Mouse (Mus musculus) megakaryocyte-erythroid progenitor cell, adult 5-6 weeks (primary cell): Measurements from ENCODE around the gene Fli1. TPM values are rescaled to one million over a fixed set of nuclear protein-coding genes. Genes with fewer than 3 reads are reported as not detected.
A peak's percentile ranks its signal among the peaks of the same experiment; 100 is the strongest.

Experiments used
- ATAC-seq: replicated peaks from 2 replicates; pipeline ENCODE4 v1.8.0; 2016; ENCODE audit warnings: mild to moderate bottlenecking, inconsistent platforms; ENCODE audit not compliant: severe bottlenecking, poor library complexity, low FRiP score, low TSS enrichment
- total RNA-seq, 2 experiments: library from RNA; stranded (forward) in 1 of 2; stranded (reverse) in 1 of 2; fragments of 200-1000, 215-1000 nt in 1 of 2; fragments of >200 nt in 1 of 2; fragmentation: Nextera tagmentation in 1 of 2; gene quantifications; 2 replicates each; pipeline ENCODE4 v1.2.3; 2014 to 2017

Fli1 gene
- total RNA-seq, 2 experiments from 2014 or later = 8.9 to 17.7 TPM

DNA sequence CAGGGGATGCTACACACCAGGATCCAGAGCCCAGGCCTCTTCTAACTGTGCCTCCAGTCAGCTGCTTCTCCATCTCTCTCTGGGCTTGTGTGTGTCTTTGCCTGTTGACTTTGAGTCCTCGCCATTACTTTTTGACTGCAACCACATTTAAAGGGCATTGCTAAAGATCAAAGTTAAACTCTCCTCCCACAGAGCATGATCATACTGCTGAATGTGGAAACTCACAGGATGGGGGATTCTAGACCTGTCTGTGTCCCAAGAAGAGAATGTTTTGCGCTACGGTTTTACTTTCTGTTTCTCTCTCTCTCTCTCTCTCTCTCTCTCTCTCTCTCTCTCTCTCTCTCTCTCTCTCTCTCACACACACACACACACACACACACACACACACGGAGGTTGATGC, 55.3 kb downstream of the Fli1 start:
- no peak for ATAC-seq

DNA sequence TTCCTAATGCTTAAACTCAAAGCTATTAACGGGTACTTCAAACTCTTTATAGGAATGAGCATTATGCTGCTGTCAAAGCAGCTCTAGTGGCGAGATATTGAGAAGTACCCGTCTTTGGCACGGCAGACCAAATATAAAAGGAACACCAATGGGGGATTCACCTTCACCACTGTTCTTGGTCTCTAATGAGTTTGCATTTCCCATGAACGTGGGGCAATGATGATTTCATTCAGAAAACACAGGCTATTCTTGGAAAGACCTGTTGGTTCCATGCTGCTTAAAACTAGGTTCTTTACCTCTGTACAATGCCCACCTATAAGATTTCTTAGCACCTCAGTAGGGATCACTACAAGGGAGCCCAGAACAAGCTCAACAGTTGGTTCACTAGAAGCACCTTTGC, 62.2 kb downstream of the Fli1 start:
- ATAC-seq = no peak

DNA sequence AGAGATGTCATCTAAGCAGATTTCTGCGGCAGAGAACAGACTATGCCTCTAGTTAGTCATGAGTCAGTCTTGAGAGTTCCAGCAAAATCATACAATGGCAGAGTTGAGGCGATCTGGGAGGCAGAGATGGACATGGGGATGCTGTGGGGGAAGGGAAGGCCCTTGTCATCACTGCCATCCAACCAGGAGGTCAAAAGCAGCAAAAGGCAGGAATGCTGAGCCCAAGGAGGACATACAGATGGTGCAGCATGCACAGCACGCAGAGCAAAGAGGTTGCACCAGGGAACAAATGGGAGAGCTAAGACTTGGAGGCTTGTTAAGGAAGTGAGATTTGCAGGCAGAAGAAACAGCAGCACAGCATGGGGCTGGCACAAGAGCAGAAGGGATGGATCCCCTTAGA, 63.9 kb downstream of the Fli1 start:
- ATAC-seq = no peak

DNA sequence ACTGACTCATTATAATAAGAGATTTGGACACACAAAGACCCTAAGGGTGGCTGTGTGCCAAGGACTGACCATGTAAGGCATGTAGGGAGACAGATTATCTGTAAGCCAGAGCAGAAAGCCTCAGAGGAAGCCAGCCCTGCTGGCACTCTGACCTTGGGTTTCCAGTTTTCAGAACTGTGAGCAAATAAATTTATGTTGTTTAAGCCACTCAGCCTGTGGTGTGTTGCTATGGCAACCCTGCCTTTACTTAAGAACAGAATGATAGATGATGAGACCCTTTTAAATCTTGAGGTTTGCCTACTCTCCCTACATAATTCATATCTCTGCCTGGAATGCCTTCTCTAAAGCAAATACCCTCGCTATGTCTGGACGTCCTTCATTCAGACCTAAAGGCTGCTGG, 64.6 kb downstream of the Fli1 start:
- no peak for ATAC-seq

DNA sequence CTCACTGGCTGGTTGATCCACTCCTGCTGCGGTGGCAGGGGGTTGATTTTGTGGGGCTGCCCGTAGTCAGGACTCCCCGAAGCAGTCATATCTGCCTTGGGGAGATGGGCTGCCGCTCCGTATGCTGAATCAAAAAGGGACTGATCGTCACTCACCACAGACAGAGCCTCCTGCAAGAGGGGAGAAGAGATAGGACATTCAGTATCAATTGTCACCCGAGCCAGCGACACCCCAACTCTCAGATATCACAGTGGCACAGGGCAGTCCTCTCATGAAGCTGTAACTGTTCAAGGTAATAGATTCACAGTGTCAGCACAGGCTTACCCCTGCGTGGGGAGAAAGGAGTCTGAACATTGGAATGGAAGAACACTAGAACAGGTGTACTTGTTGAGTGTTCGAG, 66.1 kb downstream of the Fli1 start:
- ATAC-seq = peak; percentile 95

DNA sequence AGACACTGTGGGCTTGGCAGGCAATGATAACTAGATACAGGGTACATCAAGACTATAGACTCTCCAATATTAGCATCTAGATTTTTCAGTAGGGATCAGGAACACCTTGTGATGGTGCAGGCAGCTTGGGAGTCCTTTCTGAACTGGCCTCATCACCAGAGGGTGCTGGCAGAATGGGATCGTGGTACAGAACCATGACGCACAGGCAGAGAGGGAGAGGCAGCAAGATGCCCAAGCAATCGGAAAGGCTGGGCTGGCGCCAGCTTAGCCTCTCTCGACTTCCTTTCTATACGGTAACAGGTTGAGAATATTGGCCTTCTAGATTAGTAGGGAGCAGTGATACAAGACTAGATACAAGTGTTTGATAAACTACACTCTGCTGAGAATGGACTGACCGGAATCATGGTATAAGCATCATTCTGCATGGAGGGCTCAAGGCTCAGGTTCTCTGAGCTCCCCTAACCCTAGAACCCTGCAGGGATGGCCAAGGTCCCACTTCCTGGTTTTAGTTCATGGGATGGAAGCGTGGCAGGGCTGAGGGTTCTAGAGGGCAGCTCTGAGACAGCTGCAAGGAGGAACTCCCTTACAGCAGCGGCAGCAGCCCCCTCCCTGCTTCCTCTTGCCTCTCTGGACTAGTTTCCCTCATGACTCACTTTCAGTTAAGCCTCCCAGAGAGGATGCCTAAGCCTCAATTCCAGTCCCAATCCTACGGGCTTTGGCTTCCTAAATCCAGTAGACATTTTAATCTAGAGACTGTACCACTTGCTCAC, 67.9 kb downstream of the Fli1 start:
- no peak for ATAC-seq

DNA sequence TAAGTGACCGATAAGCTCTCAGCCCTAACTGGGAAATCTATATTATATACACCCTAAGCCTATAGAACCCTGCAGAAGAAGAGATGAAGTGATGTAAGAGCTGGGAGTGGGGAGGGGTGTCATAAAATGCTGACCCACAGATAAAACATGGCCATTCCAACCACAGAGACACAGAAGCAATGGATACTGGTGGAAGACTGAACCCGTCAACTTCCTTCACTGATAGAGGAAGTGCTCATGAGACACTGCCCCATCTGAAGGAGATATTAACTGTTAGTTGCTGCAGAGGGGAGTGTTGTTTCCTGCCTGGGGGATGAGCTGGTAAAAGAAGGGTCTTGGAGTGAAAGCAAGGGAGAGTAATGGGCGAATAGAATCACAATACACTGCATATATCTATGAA, 70.3 kb downstream of the Fli1 start:
- ATAC-seq = no peak

DNA sequence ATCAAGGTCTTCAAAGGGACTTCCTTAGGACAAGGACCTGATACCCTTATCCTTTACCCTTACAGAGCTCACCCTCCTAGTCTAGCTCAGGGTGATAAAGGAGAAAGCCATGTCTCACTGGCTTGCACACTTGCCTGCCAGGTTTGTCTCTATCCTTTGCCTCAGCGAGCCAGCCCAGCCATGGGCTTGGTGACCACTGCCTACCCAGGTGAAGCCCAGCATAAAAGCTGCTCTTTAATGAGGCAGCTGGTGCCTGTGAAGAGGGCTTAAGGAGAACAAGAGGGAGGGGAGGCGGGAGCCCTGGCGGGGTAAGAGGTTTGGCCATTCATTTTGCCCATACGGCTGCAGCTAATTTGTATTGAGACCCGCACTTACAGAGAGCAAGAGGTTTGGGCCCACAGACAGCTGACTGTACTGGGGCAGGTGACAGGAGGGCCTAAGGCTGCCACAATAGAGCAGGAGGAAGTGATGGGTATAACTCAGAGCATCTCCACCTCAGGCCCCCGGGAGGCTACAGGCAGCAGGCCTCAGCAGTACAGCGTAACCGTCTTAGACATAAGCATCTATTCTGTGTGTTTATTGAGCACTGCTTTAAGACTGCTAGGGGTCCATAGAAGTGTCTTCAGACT, 73.4 kb downstream of the Fli1 start:
- no peak for ATAC-seq

DNA sequence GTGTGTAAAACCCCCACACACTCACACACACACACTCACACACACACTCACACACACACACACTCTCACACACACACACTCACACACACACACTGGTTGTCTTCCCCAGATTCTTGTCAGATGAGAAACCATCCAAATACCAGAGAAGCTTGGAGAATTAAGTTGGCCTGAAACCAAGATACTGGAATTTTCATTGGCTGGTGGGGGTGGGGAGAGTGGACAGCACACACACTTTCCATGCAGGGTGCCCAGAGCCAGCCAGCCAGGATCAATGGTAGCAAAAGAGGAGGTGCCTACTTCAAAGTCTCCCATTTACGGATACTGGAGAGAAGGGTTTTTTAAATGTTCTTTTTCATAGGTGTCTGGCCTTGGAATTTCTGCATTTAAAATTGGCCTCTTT, 74.3 kb downstream of the Fli1 start:
- ATAC-seq = no peak

DNA sequence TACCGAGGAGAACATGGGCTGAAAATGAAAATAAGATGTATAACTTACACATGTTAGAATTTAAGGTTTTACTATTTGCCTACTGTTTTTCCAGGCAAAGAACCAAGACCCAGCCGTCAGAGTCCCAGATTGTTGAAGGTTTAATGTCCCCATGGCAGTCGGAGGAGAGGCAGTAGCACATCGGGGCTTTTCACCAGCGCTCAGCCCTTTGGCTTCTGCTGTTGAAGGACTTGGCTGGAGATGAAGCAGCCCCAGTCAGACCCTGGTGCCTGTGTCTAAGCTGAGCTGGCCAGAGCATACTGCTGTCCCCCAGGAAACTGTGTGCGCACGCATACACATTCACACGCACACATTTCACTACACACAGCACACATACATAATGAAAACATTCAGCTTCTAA, 75.2 kb downstream of the Fli1 start:
- ATAC-seq = no peak

DNA sequence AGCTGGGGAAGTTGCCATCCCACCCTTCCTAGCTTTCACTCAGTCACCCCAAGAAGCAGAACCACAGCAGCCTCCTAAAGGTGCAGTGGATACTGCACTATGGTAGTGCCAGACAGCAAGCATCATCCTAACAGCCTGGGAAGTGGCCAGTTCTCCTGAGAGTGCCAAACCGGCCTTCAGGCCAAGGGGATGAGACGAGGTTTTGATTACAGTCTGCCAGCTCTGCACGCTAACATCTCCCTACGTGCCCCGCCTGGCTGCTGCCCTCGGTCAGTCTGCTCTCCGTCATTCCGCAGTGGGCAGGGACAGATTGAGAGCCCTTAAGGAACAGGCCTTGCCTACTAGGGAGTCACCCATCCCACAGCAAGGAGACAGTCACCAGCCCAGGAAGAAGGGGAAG, 75.8 kb downstream of the Fli1 start:
- no peak for ATAC-seq

DNA sequence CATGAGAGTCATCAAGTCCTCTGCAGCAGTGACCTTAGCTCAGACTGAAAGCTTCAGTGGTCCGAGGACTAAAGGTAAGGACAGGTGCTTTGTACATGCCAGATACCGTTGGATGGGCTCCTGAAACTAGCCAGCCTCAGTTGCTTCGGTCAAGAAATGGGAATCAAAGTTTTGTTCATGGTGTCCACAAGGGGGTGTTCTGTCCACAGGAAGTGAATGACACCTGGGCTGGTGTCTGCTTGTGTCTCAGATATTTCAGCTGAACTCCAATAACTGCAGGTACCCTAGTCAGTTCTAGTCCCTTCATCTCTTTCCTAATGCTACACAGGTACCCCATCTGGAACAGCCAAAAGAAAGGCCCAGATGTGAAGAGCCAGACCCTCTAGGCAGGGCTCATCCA, 86.0 kb downstream of the Fli1 start:
- no peak for ATAC-seq

DNA sequence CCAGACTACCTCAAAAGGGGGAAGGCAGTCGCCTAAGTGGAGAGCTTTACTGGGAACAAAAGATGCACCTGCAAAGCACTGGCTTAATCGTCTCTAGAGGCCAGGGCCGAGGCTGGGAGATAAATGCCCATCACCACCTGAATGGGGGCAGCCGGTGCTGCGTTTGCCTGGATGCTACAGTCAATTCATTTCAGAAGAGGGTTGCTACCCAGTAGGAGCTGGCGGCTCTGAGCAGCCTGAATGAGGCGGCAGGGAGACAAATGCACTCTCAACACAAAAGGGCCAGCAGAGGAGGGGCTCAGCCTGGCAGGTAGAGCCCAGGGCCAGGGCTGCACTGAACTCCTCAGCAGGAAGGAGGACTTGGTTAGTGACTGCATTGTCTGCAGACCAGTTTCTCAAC, 92.5 kb downstream of the Fli1 start:
- no peak for ATAC-seq

DNA sequence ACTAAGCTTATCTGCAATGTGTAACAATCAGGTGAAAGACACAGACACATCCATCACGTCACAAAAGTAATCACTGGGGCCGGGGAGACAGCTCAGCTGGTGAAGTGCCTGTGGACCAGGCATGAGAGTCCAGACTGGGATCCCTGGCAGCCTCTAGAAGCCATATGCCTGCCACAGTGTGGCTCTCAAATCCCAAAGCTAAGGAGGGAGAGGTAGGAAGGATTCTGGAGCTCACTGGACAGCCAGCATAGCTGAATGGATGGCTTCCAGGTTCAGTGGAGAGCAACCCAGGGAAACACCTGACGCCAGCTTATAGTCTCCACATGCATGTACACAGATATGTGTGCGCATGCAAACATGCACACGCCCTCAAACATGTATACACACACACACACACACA, 93.9 kb downstream of the Fli1 start:
- no peak for ATAC-seq

DNA sequence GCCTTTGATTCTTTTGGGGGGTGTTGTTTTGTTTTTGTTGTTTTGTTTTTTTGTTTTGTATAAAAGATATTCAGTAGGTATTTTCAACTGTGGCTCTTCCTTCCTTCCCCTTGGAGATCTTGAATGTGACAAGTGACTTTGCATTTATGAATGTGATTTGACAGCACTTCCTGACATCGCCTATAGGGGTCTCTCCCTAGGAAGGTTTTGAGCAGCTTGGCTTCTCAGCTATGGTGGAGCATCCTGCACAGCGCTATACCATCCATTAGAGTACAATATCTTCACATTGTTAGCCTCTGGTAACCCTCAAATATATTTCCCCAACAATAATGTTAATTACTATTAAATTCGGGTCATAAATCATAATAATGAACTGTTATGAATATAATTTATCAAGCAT, 96.9 kb downstream of the Fli1 start:
- peak; percentile 84 for ATAC-seq

DNA sequence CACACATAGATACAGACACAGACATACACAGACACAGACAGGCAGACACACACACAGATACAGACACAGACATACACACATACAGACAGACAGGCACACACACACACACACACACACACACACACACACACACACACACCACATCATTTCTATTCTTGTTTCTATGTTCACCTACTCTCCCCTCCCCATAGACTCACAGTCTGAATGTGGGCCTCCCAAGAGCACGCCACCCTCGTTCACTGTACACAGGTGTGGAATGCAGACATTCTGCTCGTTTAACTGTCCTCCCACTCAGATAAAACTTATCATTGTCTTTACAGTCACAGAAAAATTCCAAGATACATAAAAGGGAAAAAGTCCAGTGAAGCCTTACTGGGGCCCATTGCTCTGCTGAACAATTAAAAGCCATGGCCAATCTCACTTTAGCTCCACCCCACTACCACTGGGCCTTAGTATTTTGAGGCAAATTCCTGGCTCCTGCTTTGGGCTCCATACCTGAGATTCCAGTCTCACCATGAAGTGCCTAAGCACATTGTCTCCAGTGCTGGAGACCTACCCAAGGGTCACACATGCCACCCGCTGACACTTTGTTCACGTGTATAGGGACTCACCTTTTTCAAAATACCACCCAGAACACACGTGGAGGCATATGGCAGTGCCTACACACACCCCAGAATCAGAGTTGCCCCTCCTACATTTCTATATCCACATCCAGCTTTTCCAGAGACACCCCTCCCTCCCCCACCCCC, 98.0 kb downstream of the Fli1 start:
- ATAC-seq = no peak

DNA sequence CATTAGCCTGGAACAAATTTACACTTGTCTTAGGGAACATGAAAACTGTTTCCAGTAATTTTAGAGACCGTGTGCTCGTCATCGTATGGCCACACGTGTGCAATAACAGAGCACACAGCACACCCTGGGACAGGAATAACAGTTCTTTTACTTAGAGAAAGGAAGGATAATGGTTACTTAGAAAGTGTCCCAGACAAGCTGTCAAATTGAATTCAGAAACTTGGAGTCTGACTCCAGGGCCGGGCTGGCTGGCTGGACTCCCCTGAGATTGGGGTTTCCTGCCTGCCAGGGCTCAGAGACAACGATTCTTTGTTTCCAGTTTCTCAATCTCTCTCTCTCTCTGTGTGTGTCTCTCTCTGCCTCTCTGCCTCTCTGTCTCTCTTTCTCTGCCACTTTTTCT, 98.8 kb downstream of the Fli1 start:
- no peak for ATAC-seq

DNA sequence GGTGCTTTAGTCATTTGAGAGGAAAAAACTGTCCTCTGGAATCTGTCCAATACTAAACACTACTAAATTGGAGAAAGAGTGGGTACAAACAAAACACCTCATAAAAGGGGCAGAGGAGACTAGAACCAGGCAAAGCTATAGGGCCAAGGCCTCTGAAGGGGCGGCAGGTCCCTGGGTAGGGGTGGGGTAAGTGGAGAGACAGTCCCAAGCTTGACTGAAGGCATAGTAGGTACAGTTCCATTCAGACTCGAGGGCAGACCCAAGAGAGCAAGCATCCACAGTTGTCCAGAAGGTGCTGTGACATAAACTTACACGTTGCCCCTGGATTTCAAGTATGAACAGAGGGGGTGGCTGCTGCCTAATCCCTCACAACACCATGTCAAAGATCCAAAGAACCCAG, 99.5 kb downstream of the Fli1 start:
- no peak for ATAC-seq

DNA sequence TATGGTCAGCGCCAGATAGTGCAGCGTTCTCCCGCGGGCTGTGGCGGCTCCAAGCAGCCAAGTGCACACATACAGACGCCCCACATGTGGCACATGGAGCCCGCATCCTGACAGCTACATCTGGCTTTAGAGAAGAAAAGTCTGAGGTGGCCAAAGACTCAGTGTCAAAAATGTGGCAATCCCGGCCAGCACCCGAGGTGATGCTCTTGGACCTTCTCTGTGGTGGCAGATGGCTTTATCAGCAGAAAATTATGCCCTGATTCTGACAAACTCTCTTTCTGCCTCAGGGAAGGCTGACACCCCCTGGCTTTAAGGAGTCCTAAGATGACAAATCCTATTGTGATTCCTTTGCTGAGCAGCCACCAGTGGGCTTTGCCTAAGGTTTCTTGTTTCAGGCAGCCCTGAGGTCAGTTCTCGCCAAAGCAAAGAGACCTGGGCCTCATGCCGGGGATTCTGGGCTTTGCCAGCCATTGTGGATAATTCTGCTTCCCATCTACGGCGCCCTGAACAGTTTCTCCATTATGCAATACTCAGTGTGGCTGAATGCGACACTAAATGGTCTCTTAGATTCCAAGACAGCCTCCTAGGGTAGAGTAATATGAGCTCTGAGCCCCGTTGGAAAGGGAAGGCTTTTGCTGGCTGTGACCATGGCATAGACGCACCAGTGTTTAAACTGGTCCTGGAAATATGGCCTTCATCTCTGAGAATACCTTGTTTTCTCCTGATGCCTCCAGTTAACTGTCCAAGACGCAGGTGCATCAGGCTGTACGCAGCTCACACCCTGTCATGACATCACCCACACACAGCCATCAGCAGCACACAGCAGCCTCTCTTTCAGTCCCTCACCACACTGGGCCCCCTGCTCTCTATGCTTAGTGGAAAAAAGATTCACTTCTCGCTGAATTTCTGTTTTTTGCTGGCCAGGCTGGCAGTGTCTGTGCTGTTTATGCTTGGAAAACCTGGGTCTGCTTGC, 108.1 kb downstream of the Fli1 start:
- no peak for ATAC-seq

DNA sequence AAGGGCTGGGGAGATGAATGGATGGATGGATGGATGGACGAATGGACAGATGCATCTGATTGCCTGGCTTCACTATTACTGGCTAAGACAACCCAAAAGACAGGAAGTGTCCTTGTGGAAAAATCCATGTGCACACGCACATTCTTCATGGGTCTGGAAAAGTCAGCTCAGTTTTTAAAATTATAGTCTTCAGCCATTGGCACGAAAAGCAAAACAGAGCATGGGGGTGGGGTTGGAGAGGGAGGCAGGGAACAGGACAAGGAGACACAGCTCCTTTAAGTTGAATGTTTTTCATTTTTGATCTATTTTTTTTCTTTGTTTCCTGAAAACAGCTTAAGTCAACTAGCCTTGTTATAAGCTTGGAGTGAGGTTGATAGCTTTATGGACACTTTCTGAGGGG, 111.6 kb downstream of the Fli1 start:
- no peak for ATAC-seq
